Mouse (Mus musculus) left cerebral cortex, adult 8-10 months (tissue): ENCODE measurements at regions not wholly inside any gene's neighbourhood (a gene's known extent, or its start where the extent isn't known, plus 50 kb on each side); places are given as distances from the start of the nearest gene placed in this dataset.

Experiments used
- DNase-seq, 2 experiments: peaks; one replicate each; pipeline ENCODE4 v3.0.0; 2022; ENCODE audit warnings: low spot score in 2 of 2

DNA sequence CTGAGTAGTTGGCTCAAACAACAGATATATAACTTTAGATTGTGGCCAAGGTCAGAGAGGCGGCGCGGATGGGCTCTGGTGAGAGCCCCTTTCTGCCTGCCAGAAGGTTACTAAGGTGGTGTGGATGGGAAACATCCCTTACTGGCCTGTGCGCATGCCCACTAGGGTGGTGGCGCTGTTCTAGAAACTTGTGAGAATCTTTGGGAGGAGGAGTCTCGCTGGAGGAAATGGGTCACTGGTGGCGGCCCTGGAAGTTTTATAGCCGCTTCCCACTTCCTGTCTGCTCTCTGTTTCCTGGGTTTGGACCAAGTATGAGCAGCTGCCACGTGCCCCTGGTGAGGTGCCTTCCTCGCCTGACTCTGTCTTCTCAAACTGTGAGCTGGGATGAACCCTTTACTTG is 285.0 kb upstream of the Tbx3 start:
- no peak for DNase-seq

DNA sequence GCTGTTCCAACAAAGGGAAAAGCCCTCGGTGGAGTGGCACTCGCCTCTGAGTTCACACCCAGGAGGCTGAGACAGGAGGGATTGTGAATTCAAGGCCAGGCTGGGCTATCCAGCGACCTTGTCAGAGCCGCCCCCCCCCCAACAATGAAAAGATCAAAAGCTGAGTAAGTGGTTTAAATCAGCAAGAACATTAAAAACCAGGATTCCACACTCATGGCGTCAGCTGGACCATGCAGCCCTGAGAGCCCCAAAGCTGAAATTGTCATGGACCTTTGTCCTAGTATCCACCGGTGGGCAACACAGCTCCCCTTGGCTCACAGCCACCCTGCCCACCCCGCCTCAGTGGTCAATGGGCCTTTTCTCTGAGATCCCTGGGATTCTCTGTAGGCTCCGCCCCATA is 283.6 kb upstream of the Tbx3 start:
- no peak for DNase-seq

DNA sequence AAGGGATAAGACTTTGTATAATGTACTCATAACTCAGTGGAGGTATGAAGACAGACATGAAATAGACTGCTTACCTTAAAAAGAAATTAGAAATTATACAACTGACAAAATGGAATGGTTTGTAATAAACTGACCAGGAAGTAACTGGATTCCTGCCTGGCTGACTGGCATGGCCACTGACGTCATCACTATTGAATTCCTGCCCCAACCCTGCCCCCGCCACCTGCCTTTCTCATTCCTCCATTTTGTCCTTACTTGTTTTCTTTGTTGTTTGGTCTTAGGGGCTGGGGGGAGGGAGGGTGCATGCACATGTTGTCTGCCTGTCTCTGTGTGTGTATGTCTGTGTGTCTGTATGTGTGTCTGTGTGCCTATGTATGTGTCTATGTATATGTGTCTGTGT is 283.2 kb upstream of the Tbx3 start:
- DNase-seq, result no peak

DNA sequence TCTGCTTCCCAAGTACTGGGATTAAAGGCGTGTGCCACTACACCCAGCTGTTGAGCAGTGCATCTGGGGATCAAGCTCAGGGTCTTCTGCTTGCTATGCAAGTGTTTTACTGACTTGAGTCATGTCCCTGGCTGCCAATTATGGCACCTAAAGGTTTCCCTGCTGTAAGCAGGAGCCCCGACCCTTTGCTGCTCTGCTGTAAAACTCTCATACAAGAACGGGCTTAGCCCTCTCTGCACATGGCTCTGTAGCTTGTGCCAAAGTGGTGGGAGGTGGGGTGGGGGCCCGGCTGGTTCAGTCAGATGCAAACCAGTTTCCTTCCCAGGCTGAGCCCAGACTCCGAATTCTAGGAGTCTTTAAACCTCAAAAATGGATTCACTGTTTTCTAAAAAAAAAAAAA is 281.6 kb upstream of the Tbx3 start:
- DNase-seq, result no peak

DNA sequence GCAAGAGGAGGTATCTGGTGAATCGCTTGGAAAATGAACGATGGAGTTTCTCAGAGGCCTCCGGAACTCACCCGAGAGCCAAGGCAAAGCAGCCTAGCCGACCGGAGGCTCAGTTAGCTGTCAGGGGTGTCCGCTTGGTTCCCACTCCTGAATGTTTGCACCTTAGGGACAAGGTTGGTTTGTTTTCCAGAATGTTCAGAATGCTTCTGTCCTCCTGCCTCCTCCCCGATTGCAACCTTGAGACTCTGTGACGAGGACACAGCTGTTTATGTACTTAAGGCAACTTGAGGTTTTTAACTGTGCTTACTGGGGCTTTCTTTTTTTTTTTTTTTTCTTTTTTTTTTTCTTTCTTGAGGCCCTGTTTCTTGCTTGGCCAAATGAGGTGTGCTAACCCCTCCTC is 281.1 kb upstream of the Tbx3 start:
- DNase-seq, result no peak

DNA sequence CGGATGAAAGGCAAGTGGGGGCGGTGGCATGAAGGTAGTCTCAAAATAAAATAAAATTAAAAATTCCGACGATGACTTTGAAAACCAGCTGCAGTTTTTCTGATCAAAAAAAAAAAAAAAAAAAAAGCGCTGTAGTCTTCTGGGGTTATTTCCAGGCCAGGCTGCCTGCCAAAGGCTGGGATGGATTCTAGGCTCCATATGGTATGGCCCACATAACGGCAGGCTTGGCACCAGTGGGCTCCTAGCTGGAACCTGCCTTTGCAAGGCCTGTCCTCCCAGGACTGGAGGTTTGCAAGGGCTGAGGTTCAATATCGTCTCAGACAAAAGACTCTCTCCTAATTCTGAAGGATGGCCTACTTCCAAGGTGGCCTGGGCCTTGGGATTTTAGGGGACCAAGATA is 280.6 kb upstream of the Tbx3 start:
- peak; percentile 7 to 63 for DNase-seq

DNA sequence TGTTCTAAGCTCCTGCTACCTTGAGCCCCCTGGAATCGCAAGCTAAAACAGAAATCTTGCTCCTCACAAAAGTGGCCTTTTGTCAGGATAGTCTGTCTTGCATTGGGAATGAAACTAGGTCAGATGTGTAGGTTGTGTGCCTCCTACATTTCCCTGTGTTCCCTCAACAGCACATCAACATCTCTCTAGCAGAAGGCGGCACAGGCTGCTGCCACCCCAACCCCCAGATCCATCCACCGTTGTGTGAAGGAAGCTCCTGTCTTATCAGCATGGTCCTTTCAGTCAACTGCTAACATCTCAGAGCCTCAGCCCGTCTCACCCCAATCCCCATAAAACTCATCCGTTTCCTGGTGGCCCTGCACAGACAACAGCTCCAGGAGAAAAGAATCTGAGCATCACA is 272.0 kb upstream of the Tbx3 start:
- DNase-seq, result peak in 1 of 2 experiments; percentile 18

DNA sequence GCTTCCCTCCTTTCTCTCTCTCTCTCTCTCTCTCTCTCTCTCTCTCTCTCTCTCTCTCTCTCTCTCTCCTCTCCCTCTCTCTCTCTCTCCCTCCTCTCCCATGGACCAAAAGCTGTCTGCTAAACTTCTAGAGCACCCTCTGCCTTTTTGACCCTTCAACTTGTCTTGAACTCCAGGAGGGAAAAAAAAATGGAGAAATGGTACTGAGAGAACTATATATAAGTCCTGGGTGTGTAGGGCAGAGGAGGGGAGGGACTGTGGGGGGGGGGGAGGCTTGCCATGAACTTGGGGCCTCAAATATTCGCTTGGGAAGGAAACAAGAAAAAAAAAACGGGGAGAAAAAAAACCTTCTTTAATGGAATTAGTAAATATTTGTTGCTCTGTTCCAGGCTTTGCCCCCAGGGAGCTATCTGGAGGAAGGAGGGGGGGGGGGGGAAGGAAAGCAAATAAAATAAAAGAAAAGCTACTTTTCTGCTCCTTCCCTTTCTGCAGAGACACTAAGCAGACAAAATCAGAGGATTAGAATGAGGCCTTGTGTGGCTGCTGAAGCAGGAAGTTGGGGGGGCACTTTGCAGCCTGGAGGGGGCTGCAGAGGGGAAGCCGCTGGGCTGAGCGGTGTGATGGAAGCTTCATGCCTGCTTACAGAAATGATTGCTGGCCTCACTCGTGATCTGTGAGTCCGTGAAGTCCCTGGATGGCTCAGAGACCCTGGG is 270.1 kb upstream of the Tbx3 start:
- no peak for DNase-seq

DNA sequence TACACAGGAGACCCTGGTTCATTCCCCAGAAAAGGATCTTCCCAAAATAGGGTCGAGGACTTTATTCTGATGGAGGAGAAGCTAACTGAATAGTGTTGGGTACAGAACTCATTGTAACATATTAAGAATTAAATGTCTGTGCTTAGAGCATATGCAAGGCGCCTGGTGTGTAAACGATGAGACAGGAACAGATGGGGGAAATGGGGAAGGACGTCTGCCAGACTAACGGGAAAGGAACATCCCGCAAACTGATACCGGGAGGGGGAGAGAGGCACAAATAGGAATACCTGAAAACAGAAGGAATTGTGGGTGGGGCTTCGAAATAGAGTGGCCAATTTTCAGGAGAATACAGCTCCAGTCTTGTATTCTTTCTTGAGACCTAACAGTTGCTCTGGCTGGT is 268.6 kb upstream of the Tbx3 start:
- DNase-seq, result no peak

DNA sequence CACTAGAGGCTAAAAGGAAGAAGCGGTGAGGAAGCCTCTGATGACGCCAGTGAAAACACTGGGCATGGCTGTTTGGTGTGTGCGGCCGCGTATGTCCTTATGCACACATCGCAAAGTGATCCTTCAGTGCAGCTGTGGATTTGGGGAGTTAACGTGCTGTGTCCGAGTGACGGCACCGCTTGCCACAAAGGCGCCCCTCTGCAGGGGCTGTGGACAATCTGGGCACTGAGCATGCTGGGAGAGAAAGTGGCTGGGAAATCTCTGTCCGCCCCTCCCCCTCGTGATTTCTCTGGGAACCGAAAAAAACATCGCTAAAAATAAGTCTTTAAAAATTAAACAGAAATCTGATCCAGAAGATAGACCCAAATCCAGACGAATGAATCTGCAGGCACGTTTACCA is 267.8 kb upstream of the Tbx3 start:
- DNase-seq, result no peak

DNA sequence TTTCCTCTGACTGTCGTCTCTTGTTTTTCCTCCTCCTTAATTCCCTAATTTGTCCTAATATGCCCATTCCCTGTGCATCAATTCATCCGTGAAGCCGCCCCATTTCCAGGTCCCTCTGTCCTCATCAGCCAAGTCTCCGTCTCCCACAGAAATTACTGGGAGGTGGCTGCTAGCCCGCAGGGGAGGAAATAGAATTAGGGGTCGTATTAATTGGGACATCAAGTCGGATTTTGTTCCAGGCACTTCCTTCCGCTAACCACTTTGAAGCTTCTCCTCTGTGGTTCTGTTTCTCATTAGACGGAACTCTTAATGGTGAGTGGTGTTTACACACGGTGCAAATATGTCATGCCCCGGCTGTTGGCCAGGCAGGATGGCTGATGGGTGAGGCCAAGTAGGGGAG is 259.5 kb upstream of the Tbx3 start:
- DNase-seq, result no peak

DNA sequence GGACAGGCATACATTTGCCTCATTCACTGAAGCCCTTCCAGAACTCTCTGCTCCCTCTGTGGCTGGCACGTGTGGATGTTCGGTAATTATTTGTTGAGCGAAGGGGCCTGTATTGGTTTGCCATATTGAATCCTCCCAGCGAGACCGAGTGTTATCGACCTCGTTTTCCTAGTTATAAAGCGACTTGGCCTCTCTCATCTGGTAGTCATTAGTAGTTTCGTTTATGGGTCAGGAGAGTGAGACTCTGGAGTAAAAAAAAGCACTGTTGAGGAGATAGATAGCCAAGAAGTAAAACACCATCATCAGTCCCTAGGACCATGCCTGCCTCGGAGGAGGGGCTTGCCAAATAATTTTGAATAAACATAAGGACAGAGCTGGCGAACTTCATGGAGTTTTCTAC is 254.6 kb upstream of the Tbx3 start:
- no peak for DNase-seq

DNA sequence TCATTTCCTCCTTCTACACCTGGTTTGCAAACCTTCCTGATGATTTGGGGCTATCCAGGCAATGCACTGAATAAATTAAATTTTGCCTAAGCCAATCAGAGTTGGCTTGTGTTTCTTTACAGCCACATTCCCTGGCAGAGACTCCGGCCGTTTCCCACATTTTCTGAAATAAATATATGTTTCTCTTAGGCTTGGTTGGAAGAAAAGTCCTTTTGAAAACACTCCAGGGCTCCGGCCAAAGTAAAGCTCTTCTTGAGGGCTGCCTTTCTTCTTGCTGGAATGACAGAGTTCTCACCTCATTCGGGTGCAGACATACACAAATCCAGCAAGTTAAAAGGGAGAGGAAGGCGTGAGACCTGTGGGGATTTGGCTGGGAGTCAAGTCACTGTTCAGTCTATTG is 252.0 kb upstream of the Tbx3 start:
- no peak for DNase-seq

DNA sequence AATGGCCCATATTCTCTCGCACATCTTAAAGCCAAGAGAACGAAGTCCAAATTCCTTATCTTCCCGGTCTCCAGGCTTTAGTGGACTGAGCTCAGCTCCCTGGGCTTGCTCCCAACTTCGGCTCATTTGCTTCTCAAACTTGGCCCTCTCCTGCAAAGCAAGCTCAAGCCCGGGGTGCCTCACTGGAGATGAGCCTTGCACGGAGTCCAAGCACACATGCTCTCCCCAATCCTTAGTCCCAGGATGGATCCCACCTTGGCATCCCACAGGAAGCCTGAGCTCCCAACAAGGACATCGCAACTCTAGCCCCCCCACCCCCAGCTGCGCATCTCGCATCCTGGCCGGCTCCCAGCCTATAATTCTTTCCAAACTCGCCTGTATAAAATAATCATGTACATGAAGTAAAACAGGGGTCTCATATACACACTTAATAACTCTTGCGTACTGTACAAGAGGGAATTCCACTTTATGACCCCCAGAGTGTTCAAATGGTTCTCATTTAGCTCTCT is 242.9 kb upstream of the Tbx3 start:
- no peak for DNase-seq

DNA sequence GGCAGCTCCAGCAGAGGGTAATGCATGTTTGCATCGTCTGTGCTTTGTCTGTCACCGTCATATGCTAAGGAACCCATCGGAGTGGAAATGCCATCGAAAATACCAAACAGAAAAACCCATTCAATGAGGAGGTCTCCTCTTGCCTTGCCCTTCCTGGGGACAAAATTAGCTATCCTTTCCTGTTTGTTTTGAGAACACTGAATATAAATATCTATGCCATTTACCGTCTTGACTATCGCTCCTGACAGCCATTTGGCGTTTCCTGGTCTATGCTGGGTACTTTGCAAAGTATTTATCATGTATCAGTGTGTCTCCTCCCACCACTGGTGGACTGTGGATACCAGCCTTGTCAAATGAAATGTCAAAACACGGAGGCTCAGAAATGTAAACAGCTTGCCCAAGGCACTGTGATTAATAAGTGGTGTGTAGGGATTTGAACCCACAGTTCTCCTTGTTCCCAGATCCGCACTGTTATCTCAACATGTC is 239.2 kb upstream of the Tbx3 start:
- no peak for DNase-seq

DNA sequence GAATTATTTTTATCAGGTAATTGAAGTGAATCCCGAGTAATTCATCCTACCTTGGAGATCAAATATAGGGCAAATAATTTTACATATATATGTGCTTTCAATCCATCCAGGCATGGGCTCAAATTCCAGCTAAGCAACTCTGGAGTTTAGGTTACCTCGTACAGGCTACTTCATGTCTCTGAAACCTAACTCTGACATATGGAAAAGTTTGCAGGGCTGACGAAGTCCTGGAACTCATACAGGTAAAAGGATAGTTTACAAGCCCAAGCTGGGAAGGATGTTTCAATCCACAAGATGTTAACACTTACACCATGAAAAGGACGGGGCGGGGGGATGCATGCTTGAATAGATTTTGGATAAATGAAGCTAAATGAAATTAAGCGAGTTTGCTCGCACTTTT is 235.9 kb upstream of the Tbx3 start:
- no peak for DNase-seq

DNA sequence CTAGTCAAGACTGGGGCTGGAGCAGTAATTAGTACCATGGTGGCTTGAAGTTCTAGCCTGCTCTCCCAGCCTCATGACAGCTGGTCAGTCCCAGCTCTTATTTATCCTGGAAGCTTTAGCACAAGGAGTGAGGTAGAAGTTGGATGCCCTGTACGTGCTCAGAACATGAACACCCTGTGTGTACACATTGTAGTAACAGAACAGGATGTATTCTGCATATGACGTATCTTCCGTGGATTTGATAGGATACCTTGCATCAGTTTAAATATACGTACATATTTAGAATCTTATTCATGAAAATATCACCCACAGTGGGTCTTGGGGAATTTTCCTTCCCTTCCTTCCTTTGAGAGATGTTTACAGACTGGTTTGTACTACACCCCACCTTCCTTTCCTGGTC is 222.0 kb upstream of the Tbx3 start:
- DNase-seq, result no peak

DNA sequence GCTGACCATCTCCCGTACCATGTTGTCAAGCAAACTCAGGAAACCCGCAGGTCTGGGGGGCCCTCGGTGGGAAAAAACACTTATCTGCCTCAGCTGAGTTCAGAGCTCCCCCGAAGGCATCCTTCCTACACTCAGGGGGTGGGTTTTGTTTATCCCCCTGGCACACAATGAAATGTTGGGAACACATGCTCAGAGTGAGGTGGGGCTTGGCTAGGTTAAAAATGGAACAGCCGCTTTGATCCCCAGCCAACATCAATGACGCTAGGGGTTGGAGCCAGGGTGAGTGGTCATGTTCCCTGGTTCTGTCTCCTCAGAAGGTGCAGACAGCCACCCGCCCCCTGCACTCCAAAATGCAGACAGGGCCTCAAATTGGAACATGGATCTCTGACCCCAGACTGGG is 221.3 kb upstream of the Tbx3 start:
- no peak for DNase-seq

DNA sequence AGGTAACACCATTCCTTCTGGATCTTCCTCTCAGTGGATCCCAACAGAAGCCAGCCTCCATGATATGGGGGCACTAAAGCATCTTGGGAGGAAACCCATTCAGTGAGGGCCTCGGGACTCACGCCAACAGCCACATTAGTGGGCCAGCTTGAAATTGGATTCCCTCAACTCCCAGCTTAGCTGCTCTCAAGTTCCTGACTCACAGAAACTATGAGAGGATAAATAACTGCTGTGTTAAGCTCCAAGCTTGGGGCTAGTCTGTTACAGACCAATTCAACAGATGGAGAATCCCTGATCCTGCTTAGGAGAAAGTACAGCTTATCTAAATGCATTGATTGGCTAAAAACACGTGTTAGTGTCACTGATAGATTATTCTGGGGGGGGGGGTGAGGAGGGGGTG is 210.7 kb upstream of the Tbx3 start:
- DNase-seq, result no peak

DNA sequence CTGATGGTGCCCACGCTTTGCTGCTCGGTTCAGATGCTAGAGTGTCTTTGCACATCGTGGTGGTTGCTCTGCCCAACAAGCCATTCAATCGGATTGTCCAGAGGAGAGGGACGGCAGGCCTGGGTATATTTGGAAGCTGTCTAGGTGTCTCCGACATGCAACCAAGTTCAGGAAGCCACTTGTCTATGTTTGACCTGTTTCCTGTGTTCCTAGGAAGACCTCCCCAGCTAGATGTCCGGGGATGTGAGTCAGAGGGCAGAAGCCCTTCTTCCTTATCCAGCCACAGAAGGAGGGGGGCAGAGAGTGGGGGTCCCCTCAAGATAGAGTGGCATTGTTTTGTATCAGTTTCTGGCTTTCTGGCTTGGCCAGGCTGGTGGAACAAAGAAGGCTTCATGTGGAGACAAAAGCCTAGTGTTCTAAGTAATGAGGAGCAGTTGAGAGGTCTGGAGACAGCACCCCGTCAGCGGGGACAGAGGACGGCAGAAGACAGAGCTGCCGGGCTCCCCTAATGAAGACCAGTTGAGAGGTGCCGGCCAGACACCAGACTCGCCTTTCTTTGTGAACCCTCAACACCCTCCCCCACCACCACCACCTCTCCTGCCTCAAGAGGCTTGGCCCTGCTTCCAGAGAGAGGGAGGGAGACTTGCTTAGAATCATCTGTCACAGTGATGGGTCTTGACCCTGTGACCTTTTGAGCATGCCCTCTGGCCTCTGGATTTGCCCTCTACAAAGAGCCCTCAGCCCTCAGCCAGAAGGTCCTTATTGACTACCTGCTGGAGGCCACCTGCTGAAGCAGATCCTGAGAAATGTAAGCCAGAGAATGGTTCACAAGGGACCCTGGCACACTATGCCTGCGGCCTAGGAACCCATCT is 207.6 kb upstream of the Tbx3 start:
- no peak for DNase-seq

DNA sequence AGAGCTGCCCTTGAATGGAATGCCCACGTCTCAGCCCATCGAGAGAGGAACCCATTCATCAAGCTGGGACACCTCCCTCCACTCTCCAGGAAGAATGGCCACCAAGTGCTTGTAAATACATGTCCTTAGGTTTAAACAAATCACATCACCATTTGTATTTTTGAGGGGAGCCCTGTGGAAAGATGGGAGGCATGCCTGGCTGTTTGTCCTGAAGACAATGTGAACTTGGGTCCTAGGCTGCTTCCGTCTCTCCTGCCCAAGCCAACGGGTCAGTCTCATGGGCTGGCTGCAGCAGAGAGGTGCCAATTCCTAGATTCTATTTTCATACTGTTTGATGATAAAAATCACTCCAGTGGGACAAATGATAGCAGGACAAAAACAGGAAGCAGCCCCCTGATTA is 205.9 kb upstream of the Tbx3 start:
- no peak for DNase-seq

DNA sequence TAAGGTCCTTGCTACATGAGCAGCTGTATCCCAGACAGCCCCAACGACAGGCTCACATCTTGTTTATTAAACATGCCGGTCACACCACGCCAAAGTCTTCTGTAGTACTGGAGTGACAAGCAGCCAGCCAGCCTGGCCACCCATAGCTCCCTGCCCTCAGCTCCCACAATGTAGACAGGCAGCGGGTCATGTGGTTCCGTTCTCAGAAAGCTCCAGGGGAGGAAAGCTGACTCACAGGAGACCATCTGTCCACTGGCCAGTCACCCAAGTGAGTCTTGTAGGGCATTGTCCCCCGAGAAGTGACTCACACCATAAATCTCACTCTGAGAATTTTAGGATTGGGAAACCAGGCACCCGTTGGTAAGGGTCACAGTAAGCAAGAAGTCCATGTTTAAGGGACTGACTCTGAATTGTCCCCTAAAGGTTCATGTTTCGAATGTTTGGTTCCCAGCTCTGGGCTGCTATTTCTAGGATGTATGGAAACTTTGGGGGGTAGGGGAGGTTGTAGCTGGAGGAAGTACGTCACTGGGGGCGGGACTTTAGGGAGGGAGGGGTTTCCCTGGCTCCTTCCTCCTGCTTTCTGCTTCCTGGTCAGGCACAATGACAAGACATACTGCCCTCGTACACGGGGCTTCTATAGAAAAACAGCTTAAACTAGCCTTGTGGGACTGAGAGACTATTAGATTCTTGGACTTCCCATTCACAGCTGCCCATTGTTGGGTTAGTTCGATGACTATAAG is 203.0 kb upstream of the Tbx3 start:
- DNase-seq, result no peak
